Mouse (Mus musculus): ENCODE data around the gene Atxn1. TPM values are rescaled to one million over a fixed set of nuclear protein-coding genes. Genes with fewer than 3 reads are reported as not detected.

Gene Atxn1
- total and polyA plus RNA-seq, 3 experiments, result 0.39 to 1.1 TPM; not detected in 1

DNA sequence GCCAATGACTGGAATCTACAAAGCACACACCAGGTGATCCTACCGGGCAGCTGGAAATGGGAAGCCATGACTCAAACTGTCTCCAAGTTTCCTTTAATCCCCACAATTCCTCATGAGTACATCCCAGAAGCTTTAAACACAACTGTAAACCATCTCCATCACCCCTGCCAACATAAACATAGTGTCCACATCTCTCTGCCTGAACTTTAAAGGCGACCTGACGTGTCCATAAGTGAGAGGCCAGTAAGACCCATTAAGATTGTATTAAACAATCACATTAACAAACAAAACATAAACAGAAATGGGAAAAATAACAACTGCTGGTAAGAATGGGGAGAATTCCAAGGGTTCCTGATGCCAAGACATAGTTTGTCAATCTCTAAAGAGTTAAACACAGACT lies 385.1 kb downstream of the Atxn1 start:
- Histone ChIP-seq H3K9ac (ENCODE audit: control insufficient read depth, low read depth, low read length, poor library complexity, severe bottlenecking) (no peak overlapping the region), H3K4me3 (ENCODE audit: control insufficient read depth in 1 of 2, insufficient read depth in 1 of 2, low read depth in 2 of 2, low read length in 2 of 2) (no peak overlapping the region), H3K27me3 (ENCODE audit: control insufficient read depth in 1 of 2, insufficient read depth in 2 of 2, low read length in 2 of 2) (no peaks in the 10 kb centered on the region), H3K9me3 (replicated peaks; ENCODE audit: insufficient read depth, low read length) (no peaks in the 10 kb centered on the region), H3K4me1 (ENCODE audit: control insufficient read depth in 1 of 2, insufficient read depth in 2 of 2, low read length in 2 of 2) (no peaks in the 10 kb centered on the region), H3K27ac (ENCODE audit: control insufficient read depth, low read depth, low read length) (no peak overlapping the region), H3K36me3 (ENCODE audit: control insufficient read depth in 1 of 2, insufficient read depth in 2 of 2, low read length in 2 of 2) (no peaks in the 10 kb centered on the region), H3K79me2 (ENCODE audit: control insufficient read depth, insufficient read depth, low read length, poor library complexity) (no peaks in the 10 kb centered on the region)
- no peak for TF ChIP-seq MXI1 (IDR thresholded peaks at IDR 0.05; ENCODE audit: low read depth, low read length)
- TF ChIP-seq UBTF (IDR thresholded peaks at IDR 0.05; ENCODE audit: borderline replicate concordance, insufficient read depth, low read depth, low read length), result no peak
- no peak for TF ChIP-seq POLR2AphosphoS2 (IDR thresholded peaks at IDR 0.05; ENCODE audit: low read length)
- no peak for DNase-seq (ENCODE audit: low read depth, low spot score)

DNA sequence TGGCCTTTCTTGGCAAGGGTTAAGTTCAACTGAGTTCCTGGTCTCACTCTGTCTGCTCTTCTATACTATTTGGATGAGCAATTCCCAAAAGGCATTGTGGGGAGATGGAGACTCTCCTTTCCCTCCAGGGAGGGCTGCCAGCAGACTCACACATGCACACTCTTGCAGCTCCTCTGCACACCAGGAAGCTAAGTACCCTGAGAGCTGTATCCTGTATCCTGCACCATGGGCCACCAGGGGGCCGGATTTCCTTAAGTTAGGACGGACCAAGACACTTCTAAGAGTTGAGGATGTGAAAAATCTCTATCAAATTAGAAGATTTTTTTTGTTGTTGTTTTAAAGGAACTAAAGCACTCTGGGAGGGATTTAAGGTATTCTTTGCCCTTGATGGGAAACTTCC lies 387.0 kb downstream of the Atxn1 start:
- Histone ChIP-seq H3K36me3 (ENCODE audit: control insufficient read depth in 1 of 2, insufficient read depth in 2 of 2, low read length in 2 of 2) (no peaks in the 10 kb centered on the region), H3K4me1 (ENCODE audit: control insufficient read depth in 1 of 2, insufficient read depth in 2 of 2, low read length in 2 of 2) (no peaks in the 10 kb centered on the region), H3K9ac (ENCODE audit: control insufficient read depth, low read depth, low read length, poor library complexity, severe bottlenecking) (no peak overlapping the region), H3K9me3 (replicated peaks; ENCODE audit: insufficient read depth, low read length) (no peaks in the 10 kb centered on the region), H3K27ac (ENCODE audit: control insufficient read depth, low read depth, low read length) (no peak overlapping the region), H3K27me3 (ENCODE audit: control insufficient read depth in 1 of 2, insufficient read depth in 2 of 2, low read length in 2 of 2) (no peaks in the 10 kb centered on the region), H3K79me2 (ENCODE audit: control insufficient read depth, insufficient read depth, low read length, poor library complexity) (no peaks in the 10 kb centered on the region), H3K4me3 (ENCODE audit: control insufficient read depth in 1 of 2, insufficient read depth in 1 of 2, low read depth in 2 of 2, low read length in 2 of 2) (no peak overlapping the region)
- peak; percentile 16 for DNase-seq (ENCODE audit: low read depth, low spot score)
- TF ChIP-seq POLR2AphosphoS5 (IDR thresholded peaks at IDR 0.05; ENCODE audit: borderline replicate concordance, low read depth, low read length), result no peak
- no peak for TF ChIP-seq ZMIZ1 (IDR thresholded peaks at IDR 0.05; ENCODE audit: low read depth, low read length)
- TF ChIP-seq GABPA (IDR thresholded peaks at IDR 0.05; ENCODE audit: low read depth, low read length), result no peak
- no peak for TF ChIP-seq NELFE (IDR thresholded peaks at IDR 0.05; ENCODE audit: low read depth, low read length)
- TF ChIP-seq MAFK (IDR thresholded peaks at IDR 0.05; ENCODE audit: borderline replicate concordance, low read depth, low read length), result no peak
- peak; percentile 7 to 20 (median 8); a peak in 3 of 6 replicates for TF ChIP-seq CTCF (IDR thresholded peaks at IDR 0.05 in 2 of 3, conservative IDR thresholded peaks at IDR 0.05 in 1 of 3; ENCODE audit: control insufficient read depth in 1 of 3, insufficient read depth in 1 of 3, low read depth in 2 of 3, low read length in 3 of 3, poor library complexity in 1 of 3, severe bottlenecking in 1 of 3)
- no peak for TF ChIP-seq RCOR1 (IDR thresholded peaks at IDR 0.05; ENCODE audit: low read depth, low read length)
- peak; percentile 11; the same call in 1 of the 2 replicates for TF ChIP-seq SMC3 (IDR thresholded peaks at IDR 0.05; ENCODE audit: low read depth, low read length)
- no peak for TF ChIP-seq JUND (IDR thresholded peaks at IDR 0.05; ENCODE audit: low read depth, low read length)
- no peak for TF ChIP-seq MAX (IDR thresholded peaks at IDR 0.05; ENCODE audit: low read length)
- TF ChIP-seq CHD1 (IDR thresholded peaks at IDR 0.05; ENCODE audit: low read depth, low read length), result no peak
- TF ChIP-seq ELF1 (IDR thresholded peaks at IDR 0.05; ENCODE audit: low read depth, low read length), result no peak
- TF ChIP-seq KAT2A (conservative IDR thresholded peaks at IDR 0.05; ENCODE audit: low read depth, low read length), result no peak
- no peak for TF ChIP-seq MXI1 (IDR thresholded peaks at IDR 0.05; ENCODE audit: low read depth, low read length)
- no peak; the same call in 1 of the 2 replicates for TF ChIP-seq RAD21 (IDR thresholded peaks at IDR 0.05; ENCODE audit: low read depth, low read length)
- TF ChIP-seq USF1 (IDR thresholded peaks at IDR 0.05; ENCODE audit: low read depth, low read length), result no peak
- no peak for TF ChIP-seq UBTF (IDR thresholded peaks at IDR 0.05; ENCODE audit: borderline replicate concordance, insufficient read depth, low read depth, low read length)
